ENCODE assay signal across 8 mouse cellular contexts in the genomic region with DNA sequence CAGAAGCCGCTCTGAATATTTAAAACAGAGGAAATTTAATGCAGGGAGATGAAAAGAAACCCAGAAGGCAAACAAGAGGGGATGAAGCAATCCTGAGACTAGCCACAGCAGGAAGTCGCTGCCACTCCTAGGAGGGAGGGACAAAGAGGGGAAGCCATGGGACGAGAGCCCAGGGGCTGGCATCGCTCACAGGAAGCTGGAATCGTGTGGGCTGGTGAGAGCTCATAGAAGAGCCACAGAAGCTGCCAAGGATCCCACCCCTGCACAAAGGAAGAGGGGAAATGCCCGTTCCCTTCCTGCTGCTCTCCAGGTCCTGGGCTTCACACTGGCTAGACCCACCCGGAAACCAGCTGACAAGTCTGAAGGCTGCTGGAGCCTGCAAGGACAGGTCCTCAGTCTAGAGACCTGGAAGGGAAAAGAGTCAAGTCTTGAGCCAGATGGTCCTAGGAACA.
DNase-seq lines count a peak whose midpoint lies in the region; ATAC-seq lines count a peak whose summit lies in the region.

No protein-coding gene starts in this region.

- 11% methylated on average over 7 of the region's 7 CpGs for whole genome bisulfite sequencing in liver, embryonic 16.5 days (ENCODE audit: insufficient replicate concordance)
- 24% methylated on average over 7 of the region's 7 CpGs for WGBS in neural tube, embryonic 11.5 days

- no peak overlapping the region for H3K4me3 ChIP-seq in liver, embryonic 16.5 days (ENCODE audit: low read depth, low read length)
- no peak overlapping the region for H3K4me3 ChIP-seq in neural tube, embryonic 11.5 days (ENCODE audit: low read depth, low read length)

- no peaks in the 10 kb centered on the region for H3K27me3 ChIP-seq in liver, embryonic 16.5 days (ENCODE audit: control insufficient read depth, insufficient read depth, low read depth, low read length)
- H3K27me3 ChIP-seq in neural tube, embryonic 11.5 days (ENCODE audit: control insufficient read depth, insufficient read depth, low read length), result no peaks in the 10 kb centered on the region

- DNase-seq in Muller cell, postnatal 12 days (ENCODE audit: inconsistent ontology term), result peak; percentile 87
- peak; percentile 62 for DNase-seq in cerebellum, adult 9-11 months
- peak; percentile 60 to 75 for DNase-seq in heart, postnatal 36 days
- peak; percentile 64 to 75 for DNase-seq in layer of hippocampus, adult 18-20 months (ENCODE audit: low spot score in 2 of 2)
- DNase-seq in neural tube, embryonic 11.5 days (ENCODE audit: low spot score), result peak; percentile 34
- DNase-seq in urinary bladder, postnatal 4 days (ENCODE audit: low spot score in 2 of 2), result peak; percentile 41 to 65

- H3K9me3 ChIP-seq in liver, embryonic 16.5 days (replicated peaks; ENCODE audit: control insufficient read depth, low read length), result no peaks in the 10 kb centered on the region
- H3K9me3 ChIP-seq in neural tube, embryonic 11.5 days (ENCODE audit: control insufficient read depth, low read length), result no peaks in the 10 kb centered on the region

- H3K27ac ChIP-seq in liver, embryonic 16.5 days (ENCODE audit: low read length), result peak overlapping the region; percentile 43
- peak overlapping the region; percentile 67; the same call in 1 of the 2 replicates for H3K27ac ChIP-seq in neural tube, embryonic 11.5 days (ENCODE audit: low read depth, low read length)

- H3K4me2 ChIP-seq in liver, embryonic 16.5 days (ENCODE audit: low read depth, low read length), result peak overlapping the region; percentile 51
- no peak overlapping the region for H3K4me2 ChIP-seq in neural tube, embryonic 11.5 days (ENCODE audit: low read depth)

- intact Hi-C loops in heart, postnatal 36 days (cut with DNase I), result loop anchor here (2.0 to 5.0 kb wide), 2 partner anchors 101 to 315 kb away; a partner anchor contains a TSS

- H3K9ac ChIP-seq in liver, embryonic 16.5 days (ENCODE audit: low read depth, low read length), result peak overlapping the region; percentile 30; the same call in 1 of the 2 replicates
- H3K9ac ChIP-seq in neural tube, embryonic 11.5 days (ENCODE audit: low read length), result peak overlapping the region; percentile 22; the same call in 1 of the 2 replicates

- H3K36me3 ChIP-seq in liver, embryonic 16.5 days (ENCODE audit: control insufficient read depth, insufficient read depth), result no peaks in the 10 kb centered on the region
- no peaks in the 10 kb centered on the region for H3K36me3 ChIP-seq in neural tube, embryonic 11.5 days (ENCODE audit: control insufficient read depth, insufficient read depth, low read length)

- peaks cover 20% of the 10 kb centered on the region for H3K4me1 ChIP-seq in liver, embryonic 16.5 days (ENCODE audit: control insufficient read depth, low read depth, low read length)
- H3K4me1 ChIP-seq in neural tube, embryonic 11.5 days (ENCODE audit: control insufficient read depth, insufficient read depth, low read length), result peaks cover 6% of the 10 kb centered on the region

- peak; percentile 92 for ATAC-seq in frontal cortex, adult (ENCODE audit: low TSS enrichment)
- peak; percentile 28; the same call in 1 of the 2 replicates for ATAC-seq in liver, embryonic 16.5 days (ENCODE audit: low read depth)
- no peak for ATAC-seq in neural tube, embryonic 11.5 days (ENCODE audit: insufficient read depth, low FRiP score, low TSS enrichment)

Comparison
In these comparisons a context has a peak if more than half of its experiments do, and no peak if none do; other contexts are left out.
1. DNase-seq: peak in every context shown above with its lines; median percentile 87 in Muller cell, postnatal 12 days; 70 in layer of hippocampus, adult 18-20 months; 68 in heart, postnatal 36 days; 62 in cerebellum, adult 9-11 months; 53 in urinary bladder, postnatal 4 days; 34 in neural tube, embryonic 11.5 days.